Mouse (Mus musculus) lung, postnatal 0 days (tissue): ENCODE data around the gene Mob3c. TPM values are rescaled to one million over a fixed set of nuclear protein-coding genes. Genes with fewer than 3 reads are reported as not detected.

ENCODE experiments used
- ATAC-seq: fragments of 200-750 bp; cut with Nextera tagmentation; 2 replicates; pipeline ENCODE4 v1.8.0; 2017; ENCODE audit warnings: moderate library complexity
- DNase-seq: peaks from one replicate; pipeline ENCODE4 v3.0.0-alpha.2; 2016; ENCODE audit warnings: low spot score
- H3K27ac ChIP-seq: fragments of 300-500 bp; sonication (generic); 2 replicates; pipeline ENCODE4 v1.5.1; 2014; ENCODE audit warnings: antibody characterized with exemption, mild to moderate bottlenecking, low read length, mixed read lengths
- H3K27me3 ChIP-seq: fragments of 300-500 bp; sonication (generic); replicated peaks from 2 replicates; pipeline ENCODE4 v1.6.1; 2014; ENCODE audit warnings: low read length, mixed read lengths; ENCODE audit not compliant: insufficient read depth
- H3K36me3 ChIP-seq: fragments of 300-500 bp; sonication (generic); 2 replicates; pipeline ENCODE4 v1.6.1; 2014; ENCODE audit warnings: low read length, mixed read lengths; ENCODE audit not compliant: insufficient read depth
- H3K4me1 ChIP-seq: fragments of 300-500 bp; sonication (generic); 2 replicates; pipeline ENCODE4 v1.6.1; 2014; ENCODE audit warnings: antibody characterized with exemption, low read depth, low read length, mixed read lengths; ENCODE audit not compliant: insufficient read depth
- H3K4me2 ChIP-seq: fragments of 300-500 bp; sonication (generic); replicated peaks from 2 replicates; pipeline ENCODE4 v1.6.1; 2014; ENCODE audit warnings: low read depth, mild to moderate bottlenecking, low read length, moderate library complexity, mixed read lengths
- H3K4me3 ChIP-seq: fragments of 300-500 bp; sonication (generic); 2 replicates; pipeline ENCODE4 v1.5.1; 2014; ENCODE audit warnings: low read depth, low read length
- H3K9ac ChIP-seq: fragments of 300-500 bp; sonication (generic); replicated peaks from 2 replicates; pipeline ENCODE4 v1.6.1; 2014; ENCODE audit warnings: low read depth, mild to moderate bottlenecking
- H3K9me3 ChIP-seq: fragments of 300-500 bp; sonication (generic); 2 replicates; pipeline ENCODE4 v1.6.1; 2016; ENCODE audit warnings: low read length, mixed read lengths
- CTCF ChIP-seq: IDR thresholded peaks from 2 replicates; pipeline ENCODE4 v1.5.1; 2016; ENCODE audit warnings: antibody characterized with exemption, mild to moderate bottlenecking
- EP300 ChIP-seq: IDR thresholded peaks from 2 replicates; pipeline ENCODE4 v1.6.1; 2016; ENCODE audit warnings: antibody characterized with exemption, mild to moderate bottlenecking, control low read depth
- WGBS: fragments of 180-500 bp; shearing (Covaris S2); extraction: QIAGEN DNeasy Blood & Tissue Kit; methylation state at CpG from one replicate; pipeline ENCODE4 v1.1.7; 2014; 5-methylcytosine and 5-hydroxymethylcytosine counted together
- polyA plus RNA-seq: library from polyadenylated mRNA; unstranded; fragments of >200 nt; fragmentation: Nextera tagmentation; extraction: Ambion mirVana; gene quantifications from 2 replicates; pipeline ENCODE4 v1.2.1, GENCODE M21; 2015

The Mob3c gene
- 14.8 and 16.3 TPM in 2 replicates for polyA plus RNA-seq

DNA sequence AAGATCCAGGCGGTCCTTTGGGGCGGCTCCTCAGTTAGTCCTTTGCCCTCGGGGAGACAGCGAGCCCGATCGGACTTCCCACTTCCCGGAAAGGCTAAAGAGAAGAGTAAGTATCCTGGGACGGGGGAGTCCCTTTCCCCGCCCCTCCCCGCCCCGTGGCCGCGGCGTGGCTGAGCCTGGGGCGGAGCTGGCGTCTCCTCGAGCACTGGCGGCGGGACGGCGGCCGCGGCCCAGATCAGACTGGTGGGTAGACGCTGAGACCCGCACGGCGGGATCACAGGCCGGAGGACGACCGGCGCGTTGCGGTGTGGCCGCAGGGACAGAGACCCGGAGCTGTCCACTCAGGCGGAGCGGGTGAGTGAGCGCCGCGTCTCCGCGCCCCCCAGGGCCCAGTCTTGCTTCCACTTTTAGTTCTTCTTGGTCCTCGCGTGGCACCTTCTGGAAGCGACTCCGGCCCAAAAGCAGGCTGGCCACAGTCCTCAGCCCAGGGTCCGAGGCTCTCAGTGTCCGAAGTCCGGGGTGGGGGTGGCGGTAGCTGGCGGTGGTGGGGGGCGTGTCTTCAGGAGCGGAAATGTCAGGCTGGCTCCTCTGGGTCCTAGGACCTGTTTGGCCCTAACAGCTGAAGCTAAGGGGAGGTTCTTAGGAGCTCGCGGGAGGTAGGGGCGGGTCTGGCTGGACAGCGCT lies at the start of gene Mob3c:
Gene Mob3c, plus strand, starts transcription at position 205 of the 684 bp plus-strand sequence.
- under 1% methylated on average over 53 of the region's 57 CpGs for WGBS
- DNase-seq (peak; percentile 97), ATAC-seq (peak; percentile 97)
- no peaks in the 10 kb centered on the region for H3K27me3 ChIP-seq
- no peaks in the 10 kb centered on the region for H3K9me3 ChIP-seq
- TF ChIP-seq EP300 (no peak), CTCF (no peak)
- H3K4me3 ChIP-seq, result peak within 1 kb of the TSS; percentile 69
- H3K4me1 ChIP-seq, result peaks cover 16% of the 10 kb centered on the region
- peaks cover 12% of the 10 kb centered on the region for H3K36me3 ChIP-seq
- peak within 1 kb of the TSS; percentile 86 for H3K27ac ChIP-seq
- peak within 1 kb of the TSS; percentile 74 for H3K4me2 ChIP-seq
- peak within 1 kb of the TSS; percentile 57 for H3K9ac ChIP-seq

DNA sequence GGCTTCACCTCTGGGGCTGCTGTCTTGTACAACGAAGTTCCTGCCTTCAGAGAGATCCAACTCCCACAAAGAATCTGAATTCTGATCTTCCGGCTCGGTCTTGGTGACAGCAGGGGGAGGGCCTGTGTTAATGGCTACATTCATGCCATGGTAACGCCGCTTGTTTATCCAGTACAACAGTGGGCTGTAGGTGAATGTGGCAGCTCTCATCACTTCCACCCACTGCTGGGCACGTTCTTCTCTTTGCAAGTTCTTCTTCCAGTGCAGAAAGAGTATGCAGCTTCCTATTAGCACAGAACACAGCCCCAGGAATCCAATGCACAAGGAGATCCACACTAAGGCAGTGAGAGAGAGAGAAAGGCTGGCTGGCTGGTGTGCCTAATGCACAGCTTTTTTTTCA lies 47.6 kb upstream of the Mob3c start:
- Histone ChIP-seq H3K4me1 (no peaks in the 10 kb centered on the region), H3K27me3 (no peaks in the 10 kb centered on the region), H3K36me3 (no peaks in the 10 kb centered on the region), H3K27ac (no peak overlapping the region; the same call in 1 of the 2 replicates), H3K9me3 (no peaks in the 10 kb centered on the region), H3K9ac (no peak overlapping the region), H3K4me3 (no peak overlapping the region), H3K4me2 (no peak overlapping the region)
- no peak for TF ChIP-seq EP300
- TF ChIP-seq CTCF, result no peak
- 44% methylated on average over 6 of the region's 6 CpGs for WGBS
- DNase-seq (no peak), ATAC-seq (no peak)

DNA sequence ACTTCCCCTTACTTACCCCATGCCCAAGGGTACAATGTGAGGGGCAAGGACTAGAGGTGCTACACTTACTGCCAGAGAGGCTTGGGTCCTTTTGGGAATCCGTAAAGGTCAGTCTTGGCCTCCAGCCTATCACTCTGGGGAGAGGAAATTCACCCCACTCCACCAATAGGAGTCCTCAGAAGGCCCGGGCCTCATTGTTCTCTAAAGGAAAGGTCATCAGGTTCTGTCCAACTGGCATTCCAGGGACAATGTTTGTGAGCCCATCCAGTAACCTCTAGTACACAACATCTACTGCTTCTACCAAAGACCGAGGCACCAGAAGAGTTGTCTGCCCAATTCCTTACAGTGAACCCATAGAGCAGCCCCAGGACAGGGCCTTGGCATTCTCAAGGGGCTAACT lies 47.0 kb upstream of the Mob3c start, which contains the start of gene Tex38:
Gene Tex38, minus strand, starts transcription at position 101 of the 400 bp plus-strand sequence.
- ATAC-seq, result no peak

DNA sequence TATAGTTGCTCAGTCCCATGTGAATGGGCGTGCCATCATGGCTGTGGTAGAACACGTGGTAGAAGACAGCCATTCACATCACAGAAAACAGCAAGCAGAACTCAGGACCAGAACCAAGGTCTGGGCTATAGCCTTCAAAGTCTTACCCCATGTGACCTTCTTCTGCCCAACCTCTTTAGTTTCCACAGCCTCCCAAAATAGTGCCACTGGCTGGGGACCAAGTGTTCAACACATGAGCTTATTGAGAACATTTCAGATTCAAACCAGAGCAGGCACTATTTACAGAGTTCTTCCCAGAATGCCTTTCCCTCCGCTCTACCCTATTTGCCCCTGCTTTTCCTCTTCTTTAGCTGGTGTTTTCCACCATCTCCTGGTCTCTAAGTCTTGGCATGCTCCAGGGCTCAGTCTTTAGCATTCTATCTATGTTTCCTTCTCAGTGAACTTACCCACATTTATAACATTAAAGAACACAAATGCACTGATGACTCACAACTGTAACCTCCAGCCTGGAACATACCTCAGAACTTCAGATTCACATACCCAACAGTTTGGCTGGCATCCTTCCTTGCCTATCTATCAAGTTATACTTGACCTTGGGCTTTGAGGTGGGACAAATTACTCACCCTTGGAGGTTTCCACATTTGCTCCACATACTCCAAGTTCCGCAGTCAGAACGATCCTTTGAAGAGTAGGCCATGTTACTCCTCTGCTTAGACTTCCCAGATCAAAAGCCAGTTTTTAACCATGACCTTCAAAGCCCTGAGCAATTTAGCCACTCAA lies 45.7 kb upstream of the Mob3c start:
- Histone ChIP-seq H3K9ac (no peak overlapping the region), H3K4me1 (no peaks in the 10 kb centered on the region), H3K4me3 (no peak overlapping the region), H3K27me3 (no peaks in the 10 kb centered on the region), H3K36me3 (no peaks in the 10 kb centered on the region), H3K4me2 (no peak overlapping the region), H3K27ac (no peak overlapping the region), H3K9me3 (no peaks in the 10 kb centered on the region)
- ATAC-seq (no peak), DNase-seq (no peak)
- no peak for TF ChIP-seq EP300
- 83% methylated on average over 5 of the region's 5 CpGs for WGBS

More for the DNA sequence above, 47.0 kb upstream of the Mob3c start, which contains the start of gene Tex38:
- TF ChIP-seq EP300 (no peak), CTCF (no peak)
- H3K27me3 ChIP-seq, result no peaks in the 10 kb centered on the region
- no peaks in the 10 kb centered on the region for H3K4me1 ChIP-seq
- no peak within 1 kb of the TSS for H3K9ac ChIP-seq
- H3K4me3 ChIP-seq, result no peak within 1 kb of the TSS
- H3K9me3 ChIP-seq, result no peaks in the 10 kb centered on the region
- 69% methylated on average over 3 of the region's 3 CpGs for WGBS
- no peaks in the 10 kb centered on the region for H3K36me3 ChIP-seq
- H3K27ac ChIP-seq, result no peak within 1 kb of the TSS; the same call in 1 of the 2 replicates
- no peak for DNase-seq
- H3K4me2 ChIP-seq, result no peak within 1 kb of the TSS

DNA sequence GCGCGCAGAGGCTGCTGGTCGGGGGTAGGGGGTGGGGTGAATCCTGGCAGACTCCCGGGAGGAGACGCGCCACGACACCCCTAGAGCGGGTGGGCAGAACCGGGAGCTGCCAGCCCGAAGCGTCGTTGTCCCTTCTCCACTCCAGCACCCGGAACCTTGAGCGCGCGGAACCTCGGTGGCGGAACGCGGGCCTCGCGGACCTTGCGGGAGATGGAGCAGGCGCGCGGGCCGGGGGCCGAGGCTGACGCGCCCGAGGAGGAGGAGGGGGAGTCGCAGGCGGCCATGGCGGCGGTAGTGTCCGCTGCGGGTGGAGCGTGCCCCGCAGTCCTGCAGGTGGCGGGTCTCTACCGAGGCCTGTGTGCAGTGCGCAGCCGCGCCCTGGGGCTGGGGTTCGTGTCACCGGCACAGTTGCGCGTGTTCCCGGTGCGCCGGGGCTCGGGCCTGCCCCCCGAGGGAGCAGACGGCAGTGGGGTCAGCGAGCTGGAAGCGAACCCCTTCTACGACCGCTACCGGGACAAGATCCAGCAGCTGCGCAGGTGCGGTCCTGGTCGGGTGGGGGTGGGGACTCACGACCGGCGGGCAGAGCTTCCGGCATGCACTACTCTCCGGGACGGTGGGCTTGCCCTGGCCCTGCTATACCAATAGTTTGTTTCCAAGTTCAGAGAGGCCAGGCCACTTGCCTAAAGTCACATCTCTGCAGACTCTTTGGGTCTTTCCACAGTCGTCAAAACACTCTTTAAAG lies 43.0 kb upstream of the Mob3c start, which contains the start of gene Atpaf1:
Gene Atpaf1, plus strand, starts transcription at position 44 of the 742 bp plus-strand sequence.
- H3K4me3 ChIP-seq, result peak within 1 kb of the TSS; percentile 76
- TF ChIP-seq EP300 (no peak), CTCF (peak; percentile 44)
- DNase-seq (peak; percentile 72), ATAC-seq (peak; percentile 83)
- no peaks in the 10 kb centered on the region for H3K9me3 ChIP-seq
- peak within 1 kb of the TSS; percentile 60 for H3K9ac ChIP-seq
- H3K27me3 ChIP-seq, result no peaks in the 10 kb centered on the region
- peak within 1 kb of the TSS; percentile 69 for H3K27ac ChIP-seq
- H3K4me1 ChIP-seq, result no peaks in the 10 kb centered on the region
- peak within 1 kb of the TSS; percentile 82 for H3K4me2 ChIP-seq
- H3K36me3 ChIP-seq, result peaks cover 12% of the 10 kb centered on the region; the same call in 1 of the 2 replicates
- under 1% methylated on average over 34 of the region's 69 CpGs for WGBS
